Mouse (Mus musculus) c-Kit-positive CD71-negative TER-119-negative erythroid progenitor cells, embryonic 14.5 days (primary cell): Measurements from ENCODE around the gene Tmem101.
"Not testable (repeated sequence)": the region's sequence is repeated elsewhere in the genome, so short reads cannot be mapped to it uniquely, and the experiment has no call there.

Experiments
- DNase-seq: peaks from one replicate; pipeline ENCODE4 v3.0.0-alpha.2; 2013; ENCODE audit warnings: low read depth

Gene Tmem101

DNA sequence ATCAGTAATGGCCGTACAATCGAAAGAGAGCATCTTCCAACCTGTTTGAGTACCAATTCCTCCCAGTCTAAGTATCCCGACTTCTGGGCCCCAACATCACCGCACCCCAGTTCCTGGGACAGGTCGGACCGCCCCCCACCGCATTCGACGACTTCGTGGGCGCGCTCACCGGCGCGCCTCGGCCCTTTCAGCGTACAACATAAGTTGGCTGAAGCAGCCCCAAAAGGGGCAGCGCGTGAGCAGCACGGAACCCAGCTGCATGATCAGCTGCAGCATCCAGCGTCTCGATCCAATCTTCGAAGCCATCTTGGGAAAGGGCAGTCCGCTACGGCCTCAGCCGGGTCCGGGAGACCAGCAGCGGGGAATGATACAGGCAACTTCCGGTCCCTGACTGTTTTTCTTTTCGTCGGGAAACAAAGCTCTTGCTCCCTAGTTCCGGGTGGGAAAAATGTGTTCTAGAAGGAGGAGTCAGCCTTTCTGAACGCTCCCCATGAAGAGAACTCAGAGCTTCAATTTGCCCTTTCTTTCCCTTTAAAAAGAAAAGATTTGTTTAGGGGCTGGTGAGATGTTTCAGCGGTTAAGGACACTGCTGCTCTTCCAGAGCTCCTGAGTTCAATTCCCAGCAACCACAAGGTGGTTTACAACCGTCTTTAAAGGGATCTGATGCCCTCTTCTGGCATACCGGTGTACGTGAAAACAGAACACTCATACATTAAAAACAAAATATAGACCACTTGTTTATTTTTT lies at the start of gene Tmem101:
Gene Tmem101, minus strand, starts transcription at position 366 of the 747 bp plus-strand sequence.
- DNase-seq = peak; percentile 89

DNA sequence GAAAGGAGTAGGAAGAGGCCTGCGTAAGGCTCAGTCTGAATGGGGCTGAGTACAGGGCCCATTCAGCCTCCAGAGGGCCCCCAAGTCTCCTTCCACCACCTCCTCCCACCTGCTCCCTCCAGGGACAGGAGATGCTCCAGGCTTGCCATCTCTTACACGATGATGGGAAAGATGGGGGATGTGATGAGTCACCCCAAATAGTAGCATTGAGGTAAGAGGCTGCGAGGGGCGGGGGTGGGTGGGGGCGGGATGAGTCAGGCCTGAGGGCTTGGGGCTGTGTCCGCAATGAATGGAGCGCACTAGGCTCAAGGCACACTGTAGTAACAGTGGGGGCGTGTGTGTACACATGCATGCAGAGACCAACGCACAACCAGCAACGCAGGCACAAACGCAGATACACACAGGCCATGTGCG lies 45.2 kb upstream of the Tmem101 start:
- no peak for DNase-seq

DNA sequence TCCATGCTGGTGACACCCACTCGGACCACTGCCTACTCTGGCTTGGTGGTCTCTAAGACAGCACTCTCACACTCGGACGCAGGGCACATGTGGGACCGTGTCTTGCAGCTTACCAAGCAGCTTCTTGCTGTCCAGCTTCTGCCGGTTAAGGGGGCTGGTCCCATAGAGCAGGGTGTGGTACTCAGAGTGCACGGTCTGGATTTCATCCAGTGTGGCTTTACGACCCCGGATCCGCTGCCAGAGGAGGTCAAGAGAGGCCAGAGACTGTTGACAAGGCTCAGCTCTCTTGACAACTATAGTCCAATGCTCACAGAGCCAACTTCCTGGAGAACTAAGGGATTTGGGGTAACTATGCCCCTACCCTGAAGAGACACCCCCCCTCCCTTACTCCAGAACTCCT lies 43.7 kb upstream of the Tmem101 start:
- no peak for DNase-seq

DNA sequence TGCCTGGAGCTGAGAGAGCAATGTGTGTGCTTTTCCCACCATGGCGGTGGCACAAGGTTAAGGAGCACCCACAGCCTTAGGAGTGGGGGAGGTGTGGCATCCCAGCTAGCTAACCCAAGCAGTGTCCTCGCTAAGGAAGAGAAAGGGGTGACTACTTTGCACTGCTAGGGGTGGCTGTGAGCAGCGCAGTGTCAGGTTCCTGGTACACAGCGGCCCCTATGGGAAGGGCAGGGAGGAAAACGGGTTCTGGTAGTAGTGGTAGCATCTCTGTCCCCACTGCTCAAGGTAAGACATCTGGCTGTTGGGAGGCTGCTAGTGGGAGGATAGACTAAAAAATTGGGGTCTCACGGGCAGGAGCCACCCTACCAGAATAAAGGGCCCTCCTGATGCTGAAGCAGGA lies 42.0 kb upstream of the Tmem101 start:
- no peak for DNase-seq

DNA sequence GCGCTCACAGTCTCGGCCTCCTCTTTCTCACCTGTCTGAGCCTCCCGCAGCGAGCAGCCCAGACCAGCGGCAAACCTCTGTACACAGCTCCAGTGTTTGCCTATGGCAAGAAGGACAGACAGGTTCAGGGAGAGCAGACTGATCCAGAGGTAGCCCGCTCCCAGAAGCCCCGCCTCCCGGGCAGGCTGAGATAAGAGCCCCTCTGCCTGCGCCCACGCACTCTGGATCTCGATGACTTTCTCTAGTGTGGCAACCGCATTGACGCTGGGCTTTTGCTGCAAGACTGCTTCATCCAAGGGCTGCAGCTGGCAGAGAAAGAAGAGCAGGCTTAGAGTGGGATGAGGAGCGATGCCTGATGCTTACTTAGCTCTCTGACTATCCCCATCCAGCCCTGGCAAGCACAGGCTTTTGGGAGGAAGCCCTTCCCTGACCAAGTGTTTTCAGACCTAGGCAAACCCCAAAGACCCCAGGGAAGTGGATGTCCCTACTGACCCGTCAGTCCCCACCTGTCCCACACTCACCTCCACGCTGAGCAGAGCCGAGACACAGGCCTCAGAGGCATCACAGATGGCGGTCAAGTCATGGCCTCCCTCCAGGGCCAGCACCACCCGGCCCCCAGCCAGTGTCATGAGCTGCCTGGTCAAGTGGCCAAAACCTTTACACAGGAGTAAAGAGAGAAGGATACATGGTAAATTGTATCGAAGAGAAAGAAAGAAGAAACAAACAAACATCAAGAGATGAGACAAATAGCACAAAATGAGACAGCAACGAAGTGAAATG lies 40.0 kb upstream of the Tmem101 start:
- no peak for DNase-seq

DNA sequence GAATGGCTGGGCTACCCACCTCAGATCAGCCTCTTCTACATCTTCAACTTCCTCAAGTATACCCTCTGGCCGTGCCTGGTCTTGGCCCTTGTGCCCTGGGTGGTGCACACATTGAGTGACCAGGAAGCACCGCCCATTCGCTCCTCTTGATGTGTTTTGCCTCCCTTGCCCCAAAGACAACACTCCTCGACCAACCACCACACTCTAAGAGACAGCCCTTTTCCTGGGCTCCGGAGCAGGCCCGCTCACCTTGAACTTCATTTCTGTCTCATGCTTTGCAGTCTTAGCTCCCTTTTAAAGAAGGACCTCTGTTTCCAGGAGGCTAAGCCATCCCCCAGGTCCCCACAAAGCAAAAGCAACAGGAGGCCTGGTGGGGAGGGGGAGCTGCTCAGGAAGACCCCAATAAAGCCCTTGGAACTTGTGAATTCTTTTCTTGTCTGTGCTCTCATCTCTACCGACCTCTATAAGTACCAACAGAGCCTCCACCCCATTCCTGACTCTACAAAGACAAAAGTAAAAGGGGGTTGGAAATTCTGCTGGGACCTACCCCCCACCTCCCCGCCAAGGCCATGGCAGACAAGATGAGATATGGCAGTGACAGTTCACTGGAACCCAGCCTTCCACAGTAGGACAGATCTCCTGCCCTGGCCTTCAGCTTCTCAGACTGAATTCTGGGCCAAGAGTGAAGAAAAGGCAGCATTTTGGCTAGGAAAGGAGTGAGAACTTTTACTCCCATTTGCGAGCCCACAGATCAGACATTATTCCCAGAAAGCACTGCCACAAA lies 37.6 kb upstream of the Tmem101 start:
- no peak for DNase-seq

DNA sequence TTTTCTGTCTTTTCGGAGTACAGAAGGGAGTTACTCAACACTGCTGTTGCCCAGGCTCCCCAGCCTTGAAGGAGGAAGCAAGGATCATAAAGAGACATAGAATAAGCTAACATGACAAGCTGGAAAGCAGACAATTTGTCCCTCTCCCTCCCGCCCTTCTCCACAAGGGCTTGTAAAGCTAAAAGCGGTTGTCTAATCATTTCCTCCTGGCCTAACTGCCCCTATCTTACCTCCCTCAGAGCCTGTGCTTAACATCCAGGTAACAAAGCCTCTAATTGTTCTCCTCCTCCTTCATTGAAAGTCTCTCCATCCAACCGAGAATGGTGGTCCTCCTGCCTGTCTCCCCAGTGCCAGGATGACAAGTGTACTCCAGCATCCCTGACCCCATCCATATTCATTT lies 34.6 kb upstream of the Tmem101 start:
- DNase-seq = no peak

DNA sequence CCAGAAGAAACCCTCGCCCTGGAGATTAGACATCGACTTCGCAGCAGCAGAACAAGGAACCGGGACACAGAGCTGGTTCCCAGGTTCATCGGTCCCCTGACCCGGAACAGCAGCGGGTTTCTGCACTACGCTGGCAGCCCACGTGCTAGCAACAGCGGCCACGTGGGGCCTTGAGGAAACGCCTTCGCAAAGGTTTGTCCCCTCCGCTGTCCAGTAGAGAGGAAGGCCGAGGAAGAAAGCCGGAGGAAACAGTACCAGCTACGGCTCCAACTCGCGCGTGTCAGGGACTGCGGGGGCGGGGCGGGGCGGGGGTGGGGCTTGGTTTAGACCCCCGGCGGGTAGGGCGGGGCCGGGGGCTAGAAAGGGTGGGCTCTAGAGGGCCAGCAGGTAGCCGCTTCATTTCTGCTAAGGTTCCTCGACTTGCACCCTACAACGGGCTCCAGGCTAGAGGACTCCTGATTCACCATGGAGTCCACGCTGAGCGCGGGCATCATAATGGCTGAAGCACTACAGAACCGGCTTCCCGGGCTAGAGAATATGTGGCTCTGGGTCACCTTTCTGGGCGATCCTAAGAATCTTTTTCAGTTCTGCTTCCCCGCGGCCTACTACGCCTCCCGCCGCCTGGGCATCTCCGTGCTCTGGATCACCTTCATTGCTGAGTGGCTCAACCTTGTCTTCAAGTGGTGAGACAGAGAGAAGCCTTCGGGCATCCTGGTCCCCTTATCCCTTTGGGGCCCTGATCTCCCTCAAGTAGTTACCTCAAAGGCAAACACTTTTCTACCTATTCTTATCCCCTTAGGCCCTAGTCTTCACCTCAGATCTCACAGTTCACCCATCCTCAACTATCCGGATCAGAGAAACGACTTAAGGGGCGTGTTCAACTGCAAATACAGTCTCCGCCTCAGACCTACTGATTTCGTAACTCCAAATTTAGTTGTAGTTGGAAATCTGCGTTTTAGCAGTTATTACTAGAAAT lies 33.5 kb upstream of the Tmem101 start, which contains the start of gene G6pc3:
Gene G6pc3, plus strand, starts transcription at position 160 of the 976 bp plus-strand sequence.
- DNase-seq = peak; percentile 88

DNA sequence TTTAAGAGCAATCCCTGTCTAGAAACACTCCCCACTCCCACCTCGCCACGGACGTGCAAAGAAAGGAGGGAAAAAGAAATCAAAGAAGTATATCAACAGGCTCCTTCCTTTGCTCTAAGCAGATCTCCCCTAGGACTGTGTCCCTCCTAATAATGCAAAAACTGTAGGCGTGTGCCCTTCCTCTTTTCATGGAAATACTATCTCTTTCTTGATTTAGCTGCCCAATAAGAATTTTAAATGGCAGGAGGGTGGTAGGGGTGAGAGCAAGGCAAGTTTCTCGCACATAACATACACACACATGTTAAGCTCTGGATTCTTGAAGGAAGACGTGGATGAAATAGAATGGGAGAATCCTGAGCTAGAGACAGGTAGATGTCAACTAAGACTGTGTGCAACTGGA lies 32.8 kb upstream of the Tmem101 start:
- DNase-seq = no peak

DNA sequence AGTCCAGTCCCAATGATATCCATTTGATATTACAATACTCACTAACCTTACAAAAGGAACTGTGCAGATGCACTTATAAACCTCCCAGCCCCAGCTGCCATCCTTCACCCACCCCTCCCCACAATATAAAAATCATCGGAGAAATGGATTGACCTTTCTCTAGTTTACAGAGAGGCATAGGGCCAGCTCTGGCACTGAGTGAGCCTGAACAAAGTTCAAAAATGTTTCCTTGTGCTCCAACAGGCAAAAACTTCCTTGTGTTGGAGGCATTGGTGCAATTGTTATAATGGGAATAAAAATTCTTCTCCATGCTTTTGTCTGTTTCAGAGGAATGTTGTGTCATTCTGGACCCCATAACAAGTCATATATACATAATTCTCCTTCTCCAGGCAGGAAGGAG lies 30.0 kb upstream of the Tmem101 start:
- no peak for DNase-seq

DNA sequence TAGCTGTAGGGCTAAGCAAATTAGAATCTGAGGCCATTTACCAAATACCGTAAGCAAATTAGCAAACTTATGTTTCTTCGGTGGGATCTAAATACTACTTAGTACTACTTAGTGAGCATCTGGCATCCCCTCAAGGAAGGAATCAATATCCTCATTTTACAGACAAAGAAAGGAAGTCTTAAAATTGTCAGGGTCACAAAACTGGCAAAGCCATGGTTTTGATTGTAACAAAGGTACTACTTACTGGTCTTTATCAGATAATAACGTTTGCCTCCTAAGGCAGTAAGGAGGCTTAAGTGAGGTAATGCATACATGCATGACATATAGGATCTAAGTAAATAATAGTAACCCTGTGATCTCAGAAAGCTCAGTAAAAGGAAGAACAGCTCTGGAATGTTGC lies 29.5 kb upstream of the Tmem101 start:
- no peak for DNase-seq

DNA sequence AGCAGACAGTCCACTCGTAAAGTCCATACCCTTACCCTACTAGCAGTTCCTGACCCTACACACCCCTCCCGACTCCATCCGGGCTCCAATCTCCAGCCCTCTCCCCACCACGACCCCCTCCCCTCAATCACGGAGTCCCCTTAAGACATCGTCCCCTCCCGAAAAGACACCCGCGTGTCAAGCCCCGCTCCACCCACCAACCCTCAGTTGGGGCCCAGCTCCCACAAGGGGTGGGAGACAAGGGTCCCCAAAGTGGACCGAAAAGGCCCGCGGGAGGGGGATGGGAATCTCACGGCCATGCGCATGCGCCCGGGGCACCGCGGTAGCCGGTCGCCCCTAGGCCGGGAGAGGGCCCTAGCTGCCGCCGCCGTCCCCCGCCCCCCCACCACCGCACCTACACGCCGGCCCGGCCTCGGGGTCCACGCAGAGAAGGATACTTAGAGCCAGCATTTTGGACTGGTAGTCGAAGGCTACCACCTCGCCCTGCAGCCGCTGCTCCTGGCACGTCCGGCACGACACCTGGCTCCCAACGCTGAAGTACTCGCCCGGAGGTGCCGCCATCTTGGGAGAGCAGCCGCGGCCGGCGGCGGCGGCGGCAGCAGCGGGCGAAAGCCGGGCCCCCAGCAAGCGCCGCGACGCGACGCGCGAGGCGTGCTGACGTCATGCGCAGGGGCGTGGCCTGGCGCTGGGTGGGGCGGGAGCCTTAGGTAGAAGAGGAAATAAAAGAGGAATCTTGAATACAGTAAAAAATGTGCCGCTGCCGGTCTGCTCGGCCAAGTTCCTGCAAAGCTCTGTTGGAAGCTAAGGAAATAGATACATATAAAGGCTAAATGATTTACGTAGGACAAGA lies 28.7 kb upstream of the Tmem101 start, which contains the start of gene Lsm12:
Gene Lsm12, minus strand, starts transcription at position 651 of the 850 bp plus-strand sequence.
- peak; percentile 92 for DNase-seq

DNA sequence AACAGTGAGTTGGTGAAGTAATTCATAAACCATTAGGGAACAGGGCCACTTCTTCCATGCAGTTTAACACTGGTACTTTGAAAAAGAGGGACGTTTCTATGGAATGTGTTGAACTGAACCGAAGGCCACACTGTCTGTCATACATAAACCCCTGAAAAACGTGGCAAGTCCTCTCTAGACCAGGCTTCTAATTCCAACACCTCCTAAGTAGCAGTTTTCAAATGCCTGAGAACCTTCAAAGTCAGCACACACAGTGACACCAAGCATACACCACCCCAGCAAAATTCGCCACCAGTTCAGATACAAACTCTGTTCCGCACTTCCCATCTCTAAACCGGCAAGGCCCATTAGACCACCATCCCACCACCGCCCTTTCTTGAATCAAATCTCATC lies 28.0 kb upstream of the Tmem101 start:
- DNase-seq = no peak

DNA sequence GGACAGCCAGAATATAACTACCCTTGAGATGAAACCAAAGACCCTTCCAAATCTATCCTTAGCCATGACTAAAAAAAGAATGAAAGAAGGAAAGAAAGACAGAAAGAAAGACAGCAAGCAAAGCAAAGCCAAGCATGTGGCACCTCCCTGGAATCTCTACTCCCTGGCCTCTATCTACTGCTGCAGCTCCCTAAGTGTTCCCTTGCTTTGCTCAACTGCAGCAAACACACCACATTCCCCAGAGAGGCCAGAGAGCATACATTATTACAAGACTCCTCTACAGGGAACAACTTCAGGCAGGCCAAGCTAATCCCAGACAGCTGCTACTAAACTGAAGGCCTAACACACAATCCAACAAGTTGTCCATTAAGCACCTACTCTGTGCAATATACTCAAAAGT lies 23.6 kb upstream of the Tmem101 start:
- no peak for DNase-seq

DNA sequence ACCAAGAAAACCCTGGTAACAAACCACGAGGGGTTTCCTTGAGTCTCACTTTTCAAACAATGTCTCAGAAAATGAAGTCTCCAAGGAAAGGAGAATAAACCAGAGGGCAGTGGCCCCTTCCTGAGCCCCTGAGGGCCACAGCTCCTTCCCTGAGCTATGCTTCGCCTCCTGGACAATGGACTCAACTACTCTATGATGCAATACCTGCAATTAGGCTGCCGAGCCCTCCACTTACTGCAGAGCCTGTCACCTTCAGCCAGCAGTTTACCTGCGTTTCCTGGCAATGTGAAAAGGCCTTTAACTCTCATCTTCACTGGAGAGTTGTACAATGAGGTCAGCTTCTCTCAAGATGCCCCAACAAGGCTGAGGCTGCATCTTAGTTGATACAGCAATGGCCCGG lies 12.5 kb upstream of the Tmem101 start:
- DNase-seq = no peak

DNA sequence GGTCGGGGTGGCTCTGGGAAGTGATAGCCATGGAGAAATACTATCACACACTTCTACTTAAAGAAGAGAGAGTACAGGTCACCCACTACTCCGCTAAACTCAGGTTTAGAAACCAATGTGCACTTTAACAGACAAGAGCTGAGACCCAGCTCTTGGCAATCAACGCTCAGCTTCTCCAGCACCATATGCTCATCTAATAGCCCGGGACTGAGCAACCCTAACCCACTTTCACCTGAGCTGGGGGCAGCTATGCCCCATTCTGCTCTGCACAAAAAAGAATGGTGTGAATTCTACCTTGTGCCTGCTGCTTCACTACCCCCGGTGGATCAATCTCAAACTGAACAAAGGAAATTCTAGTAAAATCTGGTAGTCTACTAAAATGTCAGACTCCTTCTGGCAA lies 11.3 kb upstream of the Tmem101 start:
- DNase-seq = no peak

DNA sequence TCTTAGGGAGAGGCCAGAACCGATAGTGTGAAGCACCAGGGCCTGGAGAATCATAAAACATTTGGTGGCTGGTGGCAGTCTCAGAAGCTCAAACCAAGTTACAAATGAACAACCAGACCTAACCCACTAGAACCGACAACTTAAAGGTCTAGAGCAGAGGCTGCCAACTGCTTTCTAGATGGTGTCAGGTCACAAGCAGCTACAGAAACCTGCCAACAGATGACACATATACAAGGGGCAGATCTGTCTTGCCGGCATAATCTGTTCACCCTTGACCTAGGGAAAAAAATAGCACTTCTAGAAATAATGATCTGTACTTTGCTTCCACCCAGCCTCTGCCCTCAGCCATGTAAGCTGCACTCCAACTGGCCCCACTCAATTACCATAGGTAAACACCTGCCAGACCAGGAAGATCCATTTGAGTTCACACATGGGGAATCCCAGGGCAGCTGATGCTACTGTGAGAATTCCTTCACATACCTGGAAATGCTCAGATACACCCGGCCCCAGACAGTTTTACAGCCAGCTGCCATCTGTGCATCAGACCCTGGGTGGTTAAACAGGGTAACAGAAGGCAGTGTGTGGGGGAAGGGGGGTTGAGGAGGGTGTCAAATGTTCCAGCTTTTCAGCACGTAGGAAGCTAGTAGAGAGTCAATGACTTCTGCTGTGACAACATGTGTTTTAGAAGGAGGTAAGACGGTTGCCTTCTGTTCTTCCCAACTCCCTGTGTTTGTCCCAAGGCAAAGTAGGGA lies 9.9 kb upstream of the Tmem101 start:
- DNase-seq = no peak

DNA sequence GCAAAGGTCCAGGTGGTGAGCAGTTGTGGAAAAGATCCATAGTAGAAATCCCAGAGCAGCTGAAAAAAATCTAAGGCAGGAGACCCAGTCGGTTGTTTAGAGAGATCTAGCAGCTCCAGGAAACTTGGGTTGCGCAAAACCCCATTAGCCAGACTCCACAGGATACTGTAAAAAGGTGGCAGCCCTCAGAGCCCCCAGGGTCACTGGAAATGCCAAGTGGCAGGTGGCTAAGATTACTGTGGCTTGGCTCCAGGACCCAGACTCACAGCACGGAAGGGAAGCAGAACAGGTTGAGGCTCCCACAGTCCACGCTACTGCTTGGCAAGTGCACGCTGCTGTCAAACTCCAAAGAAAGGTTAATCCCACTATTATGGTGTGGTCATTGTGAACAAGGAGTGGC lies 3.6 kb upstream of the Tmem101 start:
- DNase-seq = no peak

DNA sequence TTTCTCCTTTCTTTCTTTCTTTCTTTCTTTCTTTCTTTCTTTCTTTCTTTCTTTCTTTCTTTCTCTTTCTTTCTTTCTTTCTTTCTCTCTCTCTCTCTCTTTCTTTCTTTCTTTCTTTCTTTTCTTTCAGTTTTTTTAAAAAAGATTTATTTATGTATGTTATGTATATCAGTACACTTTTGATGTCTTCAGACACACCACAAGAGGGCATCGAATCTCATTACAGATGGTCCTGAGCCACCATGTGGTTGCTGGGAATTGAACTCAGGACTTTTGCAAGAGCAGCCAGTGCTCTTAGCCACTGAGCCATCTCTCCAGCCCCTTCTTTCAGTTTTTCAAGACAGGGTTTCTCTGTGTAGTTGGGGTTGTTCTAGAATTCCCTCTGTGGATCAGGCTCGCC lies 1.8 kb upstream of the Tmem101 start:
- not testable (repeated sequence) for DNase-seq

DNA sequence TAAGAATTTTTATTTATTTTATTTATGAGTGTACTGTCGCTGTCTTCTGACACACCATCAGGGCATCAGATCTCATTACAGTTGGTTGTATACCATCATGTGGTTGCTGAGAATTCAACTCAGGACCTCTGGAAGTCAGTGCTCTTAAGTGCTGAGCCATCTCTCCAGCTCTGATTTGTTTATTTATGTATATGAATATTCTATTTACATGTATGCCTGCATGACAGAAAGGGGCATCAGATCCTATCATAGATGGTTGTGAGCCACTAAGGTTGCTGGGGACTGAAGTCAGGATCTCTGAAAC lies 534 bp upstream of the Tmem101 start:
- no peak for DNase-seq
